Mouse (Mus musculus): ENCODE data around the gene Col11a2. TPM values are rescaled to one million over a fixed set of nuclear protein-coding genes. Genes with fewer than 3 reads are reported as not detected.

Gene Col11a2
- polyA plus RNA-seq, 1 experiment from 2014 or later: 1.5 TPM

GRCm38 (mm10) chr17:34047404-34048050 lies 8.3 kb downstream of the Col11a2 start:
- DNase-seq (ENCODE audit: low spot score): no peak

- no peak for DNase-seq (ENCODE audit: low spot score)
These were observed 18.0 kb downstream of the Col11a2 start for GRCm38 (mm10) chr17:34057224-34057623.

- DNase-seq (ENCODE audit: low spot score): no peak
These were observed 29.6 kb downstream of the Col11a2 start for GRCm38 (mm10) chr17:34068864-34069263.

GRCm38 (mm10) chr17:34072091-34072490 lies 32.9 kb downstream of the Col11a2 start:
- no peak for DNase-seq (ENCODE audit: low spot score)

GRCm38 (mm10) chr17:34075271-34075670 lies 36.0 kb downstream of the Col11a2 start:
- peak; percentile 78 for DNase-seq (ENCODE audit: low spot score)

GRCm38 (mm10) chr17:34077549-34077948 lies 38.3 kb downstream of the Col11a2 start:
- DNase-seq (ENCODE audit: low spot score): peak; percentile 83

GRCm38 (mm10) chr17:34078148-34078547 lies 38.9 kb downstream of the Col11a2 start:
- DNase-seq (ENCODE audit: low spot score): no peak

- DNase-seq (ENCODE audit: low spot score): no peak
These were observed 39.8 kb downstream of the Col11a2 start for GRCm38 (mm10) chr17:34079002-34079401.

- peak; percentile 65 for DNase-seq (ENCODE audit: low spot score)
These were observed 40.4 kb downstream of the Col11a2 start for GRCm38 (mm10) chr17:34079621-34080020.

GRCm38 (mm10) chr17:34083104-34083503 lies 43.9 kb downstream of the Col11a2 start:
- no peak for DNase-seq (ENCODE audit: low spot score)

GRCm38 (mm10) chr17:34087386-34087785 lies 48.1 kb downstream of the Col11a2 start:
- no peak for DNase-seq (ENCODE audit: low spot score)

GRCm38 (mm10) chr17:34088124-34088523 lies 48.9 kb downstream of the Col11a2 start:
- no peak for DNase-seq (ENCODE audit: low spot score)

- peak; percentile 66 for DNase-seq (ENCODE audit: low spot score)
These were observed 51.7 kb downstream of the Col11a2 start for GRCm38 (mm10) chr17:34090923-34091322.

GRCm38 (mm10) chr17:34092197-34092875 lies 53.1 kb downstream of the Col11a2 start, which contains the start of gene H2-Oa:
TSS of gene H2-Oa (plus strand) at chr17:34092340.
- DNase-seq (ENCODE audit: low spot score): peak; percentile 70

GRCm38 (mm10) chr17:34093199-34093874 lies 54.1 kb downstream of the Col11a2 start:
- peak; percentile 46 for DNase-seq (ENCODE audit: low spot score)

- peak; percentile 37 for DNase-seq (ENCODE audit: low spot score)
These were observed 55.2 kb downstream of the Col11a2 start for GRCm38 (mm10) chr17:34094283-34095035.

GRCm38 (mm10) chr17:34096497-34097010 lies 57.3 kb downstream of the Col11a2 start:
- DNase-seq (ENCODE audit: low spot score): no peak

- no peak for DNase-seq (ENCODE audit: low spot score)
These were observed 58.0 kb downstream of the Col11a2 start for GRCm38 (mm10) chr17:34097272-34097671.

- no peak for DNase-seq (ENCODE audit: low spot score)
These were observed 59.7 kb downstream of the Col11a2 start for GRCm38 (mm10) chr17:34098709-34099479.

- no peak for DNase-seq (ENCODE audit: low spot score)
These were observed 60.3 kb downstream of the Col11a2 start for GRCm38 (mm10) chr17:34099531-34099930.
